ENCODE assay signal across 8 mouse cellular contexts in genomic region chr2:180024401-180025098, GRCm38 (mm10). TPM values are rescaled to one million over a fixed set of nuclear protein-coding genes. Genes with fewer than 3 reads are reported as not detected.
DNase-seq lines count a peak whose midpoint lies in the region; ATAC-seq lines count a peak whose summit lies in the region.

Lsm14b (plus strand) TSS chr2:180024987.

- under 1% methylated on average over 51 of the region's 80 CpGs for WGBS in hindbrain, embryonic 12.5 days

- no peaks in the 10 kb centered on the region for H3K9me3 ChIP-seq in hindbrain, embryonic 12.5 days (replicated peaks)

- H3K4me2 ChIP-seq in hindbrain, embryonic 12.5 days (replicated peaks) = peak within 1 kb of the TSS; percentile 91

- peak; percentile 100 for DNase-seq in Muller cell, postnatal 12 days (ENCODE audit: inconsistent ontology term)
- DNase-seq in cerebellum, adult 9-11 months = peak; percentile 100
- peak; percentile 98 to 99 for DNase-seq in frontal cortex, postnatal 10 days (ENCODE audit: low spot score in 2 of 2)
- DNase-seq in layer of hippocampus, postnatal 14 days (ENCODE audit: low spot score in 2 of 2) = peak; percentile 98 to 99
- DNase-seq in lung, postnatal 14 days = peak; percentile 98
- DNase-seq in retina, adult 2 months (ENCODE audit: low read depth, low spot score) = peak; percentile 97
- DNase-seq in thymus, postnatal 36 days = peak; percentile 99 to 100

- H3K4me1 ChIP-seq in hindbrain, embryonic 12.5 days = peaks cover 39% of the 10 kb centered on the region

- H3K27ac ChIP-seq in hindbrain, embryonic 12.5 days = peak within 1 kb of the TSS; percentile 97

- peak within 1 kb of the TSS; percentile 94 for H3K9ac ChIP-seq in hindbrain, embryonic 12.5 days

- ATAC-seq in hindbrain, embryonic 12.5 days (ENCODE audit: low FRiP score) = peak; percentile 93

- H3K36me3 ChIP-seq in hindbrain, embryonic 12.5 days = peaks cover 23% of the 10 kb centered on the region

- peak within 1 kb of the TSS; percentile 72 for H3K4me3 ChIP-seq in hindbrain, embryonic 12.5 days

- H3K27me3 ChIP-seq in hindbrain, embryonic 12.5 days = peaks cover 30% of the 10 kb centered on the region

RNA-seq across cellular contexts. Expression of gene Lsm14b, which starts in this region (rescaled TPM):
- polyA plus RNA-seq in hindbrain, embryonic 12.5 days (2016; fragmentation: Nextera tagmentation; extraction: Ambion mirVana) = 14.1 and 16.7 TPM in 2 replicates
- 100 to 1,000 TPM; 110 to 112 TPM for total RNA-seq in layer of hippocampus, postnatal 14 days (2021)

Comparison
In these comparisons a context has a peak if more than half of its experiments do, and no peak if none do; other contexts are left out.
1. Peak in every context shown above with its lines: DNase-seq, ATAC-seq, H3K4me3 ChIP-seq and H3K27ac ChIP-seq.